ENCODE assay signal across 8 mouse cellular contexts in the genomic region with DNA sequence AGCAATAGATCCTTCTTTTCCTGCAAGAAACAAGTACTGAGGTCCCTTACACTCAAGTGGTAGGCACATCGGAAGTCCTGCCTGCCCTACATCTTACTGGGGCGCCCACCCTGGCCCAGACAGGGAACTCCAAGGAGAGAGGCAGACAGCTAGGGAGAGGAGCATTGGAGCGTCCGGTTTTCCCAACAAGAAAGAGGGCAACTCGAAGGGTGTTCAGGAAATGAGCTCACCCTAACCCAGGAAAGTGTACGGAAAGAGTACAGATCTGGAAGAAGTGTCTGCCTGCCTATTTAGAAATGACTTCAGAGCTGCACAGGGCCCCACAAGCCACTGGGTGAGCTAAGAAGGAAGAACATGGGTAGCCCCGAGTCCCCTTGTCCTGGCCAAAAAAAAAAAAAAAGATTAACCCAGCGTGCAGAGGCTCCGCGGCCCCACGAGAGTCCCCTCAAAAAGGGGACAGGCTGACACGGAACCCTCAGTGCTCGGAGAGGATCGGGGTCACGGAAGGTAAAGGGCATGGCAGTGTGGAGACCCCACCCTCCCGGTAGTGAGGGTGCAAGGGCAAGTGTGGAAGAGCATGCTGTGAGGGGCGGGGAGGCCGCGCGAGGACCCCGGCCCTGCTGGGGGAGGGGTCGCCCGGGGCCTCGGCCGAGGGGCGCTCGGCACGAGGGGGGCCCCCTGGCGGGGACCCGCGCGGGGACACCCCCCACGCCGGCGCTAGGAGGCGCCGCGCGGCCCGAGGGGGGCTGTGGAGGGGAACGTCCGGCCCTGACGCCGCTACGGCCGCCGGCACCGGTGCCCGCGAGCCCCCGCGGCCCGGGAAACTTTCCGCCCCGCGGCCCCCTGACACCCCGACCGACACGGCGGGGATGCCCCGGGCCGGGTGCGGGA. TPM values are rescaled to one million over a fixed set of nuclear protein-coding genes. Genes with fewer than 3 reads are reported as not detected.
DNase-seq lines count a peak whose midpoint lies in the region; ATAC-seq and TF ChIP-seq lines count a peak whose summit lies in the region.

No protein-coding gene starts in this region.

- 0 out of 2 replicates have a peak overlapping the region, but pooled peaks have one; percentile 40 for H3K27ac ChIP-seq in left cerebral cortex, adult 2 months
- no peak overlapping the region for H3K27ac ChIP-seq in cerebellum, adult 2 months (ENCODE audit: insufficient read depth, low read length)
- H3K27ac ChIP-seq in gastrocnemius, adult 2 months, result peak overlapping the region; percentile 83
- H3K27ac ChIP-seq in hindbrain, postnatal 0 days, result peak overlapping the region; percentile 84; the same call in 1 of the 2 replicates
- no peak overlapping the region for H3K27ac ChIP-seq in liver, adult 2 months (replicated peaks; ENCODE audit: insufficient read depth, low read depth, low read length)
- H3K27ac ChIP-seq in thymus, adult 2 months (ENCODE audit: control insufficient read depth, insufficient read depth, low read length), result no peak overlapping the region

- DNase-seq in left cerebral cortex, adult 2 months (ENCODE audit: extremely low spot score in 1 of 2, low spot score in 2 of 2), result peak; percentile 16 to 28
- DNase-seq in left cerebral cortex, postnatal 25 days (ENCODE audit: low spot score in 2 of 2), result no peak
- DNase-seq in cerebellum, adult 2 months, result peak; percentile 41 to 50
- peak; percentile 63 for DNase-seq in gastrocnemius, adult 2 months
- peak; percentile 63 for DNase-seq in hindbrain, postnatal 0 days (ENCODE audit: low spot score)
- no peak for DNase-seq in liver, adult 2 months (ENCODE audit: extremely low read depth, low read depth, low spot score)
- DNase-seq in natural killer cell, adult 2 months (ENCODE audit: low spot score in 2 of 2), result peak; percentile 16 to 33
- DNase-seq in thymus, adult 2 months, result peak; percentile 53

- TF ChIP-seq POLR2A in cerebellum, adult 2 months (IDR thresholded peaks at IDR 0.05; ENCODE audit: borderline replicate concordance, insufficient read depth, low read length), result no peak
- TF ChIP-seq POLR2A in liver, adult 2 months (IDR thresholded peaks at IDR 0.05; ENCODE audit: extremely low read depth, insufficient read depth, low read length), result no peak
- TF ChIP-seq POLR2A in thymus, adult 2 months (IDR thresholded peaks at IDR 0.05; ENCODE audit: control insufficient read depth, extremely low read depth, insufficient read depth, low read length, poor library complexity), result no peak

- peak overlapping the region; percentile 64 for H3K4me3 ChIP-seq in left cerebral cortex, adult 2 months
- H3K4me3 ChIP-seq in cerebellum, adult 2 months (replicated peaks; ENCODE audit: insufficient read depth, low read depth, low read length), result peak overlapping the region; percentile 81
- peak overlapping the region; percentile 86 for H3K4me3 ChIP-seq in gastrocnemius, adult 2 months
- H3K4me3 ChIP-seq in hindbrain, postnatal 0 days (ENCODE audit: low read length), result peak overlapping the region; percentile 81
- peak overlapping the region; percentile 96 for H3K4me3 ChIP-seq in liver, adult 2 months (ENCODE audit: insufficient read depth, low read depth, low read length)
- H3K4me3 ChIP-seq in thymus, adult 2 months (ENCODE audit: control insufficient read depth, insufficient read depth, low read length), result peak overlapping the region; percentile 90

- peaks cover 17% of the 10 kb centered on the region; the same call in 1 of the 2 replicates for H3K79me2 ChIP-seq in liver, adult 2 months (ENCODE audit: control insufficient read depth, insufficient read depth, low read length)

- no peak for ATAC-seq in hindbrain, postnatal 0 days

- peak overlapping the region; percentile 79 for H3K9ac ChIP-seq in hindbrain, postnatal 0 days (replicated peaks; ENCODE audit: low read length)
- peak overlapping the region; percentile 67 for H3K9ac ChIP-seq in liver, adult 2 months (ENCODE audit: low read depth, low read length)

- no peaks in the 10 kb centered on the region for H3K9me3 ChIP-seq in hindbrain, postnatal 0 days (ENCODE audit: low read length)

- no peaks in the 10 kb centered on the region for H3K27me3 ChIP-seq in cerebellum, adult 2 months (ENCODE audit: control insufficient read depth, insufficient read depth, low read length)
- H3K27me3 ChIP-seq in hindbrain, postnatal 0 days (ENCODE audit: insufficient read depth, low read length), result no peaks in the 10 kb centered on the region
- H3K27me3 ChIP-seq in liver, adult 2 months (ENCODE audit: control insufficient read depth, insufficient read depth, low read length), result no peaks in the 10 kb centered on the region
- no peaks in the 10 kb centered on the region for H3K27me3 ChIP-seq in thymus, adult 2 months (ENCODE audit: control insufficient read depth, insufficient read depth, low read length)

- H3K4me1 ChIP-seq in cerebellum, adult 2 months (ENCODE audit: control insufficient read depth, insufficient read depth, low read length), result 0 out of 2 replicates have a peak, but pooled peaks cover 2% of the 10 kb centered on the region
- no peaks in the 10 kb centered on the region; the same call in 1 of the 2 replicates for H3K4me1 ChIP-seq in hindbrain, postnatal 0 days (ENCODE audit: insufficient read depth, low read length)
- H3K4me1 ChIP-seq in liver, adult 2 months (ENCODE audit: control insufficient read depth, insufficient read depth, low read length), result 0 out of 2 replicates have a peak, but pooled peaks cover 3% of the 10 kb centered on the region
- peaks cover 11% of the 10 kb centered on the region for H3K4me1 ChIP-seq in thymus, adult 2 months (replicated peaks; ENCODE audit: control insufficient read depth, insufficient read depth, low read length)

- peak; percentile 29 for TF ChIP-seq CTCF in left cerebral cortex, adult 2 months (IDR thresholded peaks at IDR 0.05)
- no peak for TF ChIP-seq CTCF in cerebellum, adult 2 months (IDR thresholded peaks at IDR 0.05; ENCODE audit: borderline replicate concordance, insufficient read depth, low read depth, low read length)
- TF ChIP-seq CTCF in gastrocnemius, adult 2 months (IDR thresholded peaks at IDR 0.05), result peak; percentile 60
- peak; percentile 18 for TF ChIP-seq CTCF in hindbrain, postnatal 0 days (IDR thresholded peaks at IDR 0.05; ENCODE audit: low read depth)
- peak; percentile 15; the same call in 1 of the 2 replicates for TF ChIP-seq CTCF in liver, adult 2 months (IDR thresholded peaks at IDR 0.05; ENCODE audit: low read depth, low read length)
- TF ChIP-seq CTCF in thymus, adult 2 months (IDR thresholded peaks at IDR 0.05; ENCODE audit: borderline replicate concordance, control insufficient read depth, extremely low read depth, insufficient read depth, low read length, poor library complexity), result peak; percentile 89

- intact Hi-C loops in left cerebral cortex, adult 2 months (cut with DNase I), result loop anchor here (5.0 kb wide), 1 partner anchor 72 kb away; a partner anchor contains a TSS
- intact Hi-C loops in left cerebral cortex, postnatal 25 days (cut with DNase I), result no loop called here
- intact Hi-C loops in gastrocnemius, adult 2 months (cut with DNase I), result no loop called here

- no peaks in the 10 kb centered on the region for H3K36me3 ChIP-seq in hindbrain, postnatal 0 days (ENCODE audit: insufficient read depth, low read length)
- no peaks in the 10 kb centered on the region for H3K36me3 ChIP-seq in liver, adult 2 months (ENCODE audit: control insufficient read depth, insufficient read depth, low read length)
- no peaks in the 10 kb centered on the region for H3K36me3 ChIP-seq in thymus, adult 2 months (ENCODE audit: control insufficient read depth, insufficient read depth, low read length)

- H3K4me2 ChIP-seq in hindbrain, postnatal 0 days (ENCODE audit: low read depth, low read length), result peak overlapping the region; percentile 98

- 2% methylated on average over 60 of the region's 63 CpGs for whole genome bisulfite sequencing in cerebellum, adult 2 months
- 3% methylated on average over 23 of the region's 63 CpGs for WGBS in hindbrain, postnatal 0 days
- WGBS in liver, adult 2 months, result 7% methylated on average over 43 of the region's 63 CpGs
- WGBS in thymus, adult 2 months, result 4% methylated on average over 62 of the region's 63 CpGs

RNA-seq across cellular contexts. Expression of a gene that starts 1.0 kb away (rescaled TPM):
- 100 to 1,000 TPM; 242 to 255 TPM for total RNA-seq in left cerebral cortex, adult 2 months (2021)
- total RNA-seq in left cerebral cortex, postnatal 25 days (2021), result 100 to 1,000 TPM; 193 to 222 TPM
- 155 and 168 TPM in 2 replicates for polyA plus RNA-seq in cerebellum, adult 2 months (2012; rRNA removed)
- total RNA-seq in gastrocnemius, adult 2 months (2021), result 100 to 1,000 TPM in 1 of 2 experiments, 10 to 100 TPM in 1; 95.9 to 126 TPM
- 127 and 179 TPM in 2 replicates for total RNA-seq in hindbrain, postnatal 0 days (2014; rRNA removed)
- 133 and 145 TPM in 2 replicates for polyA plus RNA-seq in hindbrain, postnatal 0 days (2015; fragmentation: Nextera tagmentation; extraction: Ambion mirVana)
- total RNA-seq in liver, adult 2 months (2014; rRNA removed), result 2.7 and 6.1 TPM in 2 replicates
- polyA plus RNA-seq in liver, adult 2 months (2012; rRNA removed), result 2.4 and 2.7 TPM in 2 replicates
- 23.6 and 27.1 TPM in 2 replicates for polyA plus RNA-seq in thymus, adult 2 months (2012; rRNA removed)

Comparison
In these comparisons a context has a peak if more than half of its experiments do, and no peak if none do; other contexts are left out.
1. DNase-seq: peak in left cerebral cortex, adult 2 months (2 of 2), cerebellum, adult 2 months (2 of 2), gastrocnemius, adult 2 months (single experiment), hindbrain, postnatal 0 days (single experiment), natural killer cell, adult 2 months (2 of 2) and thymus, adult 2 months (single experiment); none in left cerebral cortex, postnatal 25 days (0 of 2) and liver, adult 2 months (single experiment).
2. H3K27ac ChIP-seq: peak in left cerebral cortex, adult 2 months (single experiment), gastrocnemius, adult 2 months (single experiment) and hindbrain, postnatal 0 days (single experiment); none in cerebellum, adult 2 months (single experiment), liver, adult 2 months (single experiment) and thymus, adult 2 months (single experiment).
3. RNA of a gene that starts 1.0 kb away (total RNA-seq): 242 to 255 TPM in left cerebral cortex, adult 2 months, 193 to 222 TPM in left cerebral cortex, postnatal 25 days, 127 to 179 TPM in hindbrain, postnatal 0 days and 95.9 to 126 TPM in gastrocnemius, adult 2 months; 2.7 to 6.1 TPM in liver, adult 2 months; every median in the first group is over 10 times any median in the second.
4. Peak in every context shown above with its lines, with median percentiles within 50 percentile points of each other: H3K4me3 ChIP-seq.